Mouse (Mus musculus) liver, adult 2 months (tissue): ENCODE measurements around the gene Hhat. TPM values are rescaled to one million over a fixed set of nuclear protein-coding genes. Genes with fewer than 3 reads are reported as not detected.

Experiments used
- DNase-seq: peaks from one replicate; pipeline ENCODE4 v3.0.0-alpha.2; 2011; ENCODE audit warnings: low read depth, low spot score; ENCODE audit errors: extremely low read depth
- H3K27ac ChIP-seq: fragments of 200-500 bp; replicated peaks from 2 replicates; pipeline ENCODE4 v1.5.1; 2012; ENCODE audit warnings: low read depth, mild to moderate bottlenecking, control low read depth, inconsistent platforms, low read length; ENCODE audit not compliant: insufficient read depth
- H3K27me3 ChIP-seq: fragments of 200-500 bp; 2 replicates; pipeline ENCODE4 v1.6.1; 2012; ENCODE audit warnings: mild to moderate bottlenecking, moderate library complexity, low read length, inconsistent platforms; ENCODE audit not compliant: control insufficient read depth, insufficient read depth
- H3K36me3 ChIP-seq: fragments of 200-500 bp; 2 replicates; pipeline ENCODE4 v1.6.1; 2012; ENCODE audit warnings: low read length, inconsistent platforms; ENCODE audit not compliant: control insufficient read depth, insufficient read depth
- H3K4me1 ChIP-seq: fragments of 200-500 bp; 2 replicates; pipeline ENCODE4 v1.6.1; 2011; ENCODE audit warnings: low read length; ENCODE audit not compliant: control insufficient read depth, insufficient read depth
- H3K4me3 ChIP-seq: fragments of 200-500 bp; 2 replicates; pipeline ENCODE4 v1.5.1; 2011; ENCODE audit warnings: low read depth, mild to moderate bottlenecking, control low read depth, low read length, moderate library complexity; ENCODE audit not compliant: insufficient read depth
- H3K79me2 ChIP-seq: fragments of 200-500 bp; 2 replicates; pipeline ENCODE4 v1.6.1; 2012; ENCODE audit warnings: inconsistent platforms, mild to moderate bottlenecking, low read length, moderate library complexity; ENCODE audit not compliant: control insufficient read depth, insufficient read depth
- H3K9ac ChIP-seq: fragments of 200-500 bp; 2 replicates; pipeline ENCODE4 v1.6.1; 2012; ENCODE audit warnings: low read depth, mild to moderate bottlenecking, control low read depth, inconsistent platforms, low read length
- CTCF ChIP-seq: fragments of 200-500 bp; IDR thresholded peaks from 2 replicates; pipeline ENCODE4 v1.5.1; 2011; ENCODE audit warnings: low read depth, low read length, control low read depth
- POLR2A ChIP-seq: fragments of 200-500 bp; IDR thresholded peaks from 2 replicates; pipeline ENCODE4 v1.6.1; 2011; ENCODE audit warnings: low read length, control low read depth; ENCODE audit not compliant: insufficient read depth; ENCODE audit errors: extremely low read depth
- WGBS: fragments of 180-500 bp; shearing (Covaris S2); methylation state at CpG from one replicate; pipeline ENCODE4 v1.1.7; 2018; 5-methylcytosine and 5-hydroxymethylcytosine counted together
- polyA plus RNA-seq: library from polyadenylated mRNA; depleted of rRNA; stranded (reverse); fragments of >200 nt; gene quantifications from 2 replicates; pipeline ENCODE4 v1.2.3, GENCODE M21; 2012
- total RNA-seq: library from RNA; depleted of rRNA; stranded (reverse); fragments of >200 nt; gene quantifications from 2 replicates; pipeline ENCODE4 v1.2.3, GENCODE M21; 2014

The Hhat gene
- total and polyA plus RNA-seq, 2 experiments: 1.9 to 2.1 TPM

DNA sequence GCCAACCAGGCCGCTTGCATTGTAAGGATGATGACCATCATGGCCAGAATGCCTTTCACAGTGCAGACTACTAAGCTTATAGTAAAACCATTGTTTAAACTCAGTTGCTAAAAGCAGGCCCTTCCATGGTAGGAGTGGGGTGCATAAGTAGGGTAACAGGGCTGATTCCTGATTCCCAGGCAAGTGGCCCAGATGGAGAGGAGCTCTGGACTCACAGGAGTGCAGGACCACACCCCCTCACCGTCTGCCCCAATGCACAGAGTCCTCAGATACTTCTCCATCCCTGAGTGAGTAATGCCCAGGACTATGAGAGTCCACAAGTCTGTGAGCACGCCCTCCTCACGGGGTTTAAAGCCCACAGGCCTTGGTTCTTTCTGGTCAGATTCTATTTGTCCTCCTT, 175.6 kb downstream of the Hhat start:
- WGBS: 80% methylated on average over 4 of the region's 4 CpGs
- H3K9ac ChIP-seq: no peak overlapping the region
- no peaks in the 10 kb centered on the region for H3K4me1 ChIP-seq
- H3K4me3 ChIP-seq: no peak overlapping the region
- TF ChIP-seq CTCF: no peak
- no peak for TF ChIP-seq POLR2A
- no peak for DNase-seq
- no peak overlapping the region for H3K27ac ChIP-seq
- H3K36me3 ChIP-seq: no peaks in the 10 kb centered on the region
- no peaks in the 10 kb centered on the region for H3K79me2 ChIP-seq
- no peaks in the 10 kb centered on the region for H3K27me3 ChIP-seq

DNA sequence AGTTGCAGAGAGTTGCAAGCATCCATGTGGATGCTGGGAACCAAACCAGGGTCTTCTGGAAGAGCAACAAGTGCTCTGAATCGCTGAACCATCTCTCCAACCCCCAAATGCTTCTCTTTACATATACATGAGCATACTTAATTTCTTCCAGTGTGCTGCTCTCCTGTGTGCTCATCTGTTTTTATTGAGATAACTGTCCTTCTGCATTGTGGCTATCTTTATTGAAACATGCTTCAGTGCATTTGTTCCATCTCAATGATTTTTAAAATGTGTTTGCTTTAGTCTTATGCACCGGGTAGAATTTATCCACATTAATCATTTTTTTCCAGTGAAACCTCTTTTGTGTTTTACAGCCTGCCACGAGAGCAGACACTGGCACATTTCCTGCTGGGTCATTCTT, 177.5 kb downstream of the Hhat start:
- H3K4me1 ChIP-seq: no peaks in the 10 kb centered on the region
- H3K27me3 ChIP-seq: no peaks in the 10 kb centered on the region
- H3K36me3 ChIP-seq: no peaks in the 10 kb centered on the region
- no peak overlapping the region for H3K27ac ChIP-seq
- no peak overlapping the region for H3K4me3 ChIP-seq
- TF ChIP-seq POLR2A (no peak), CTCF (no peak)
- no peak for DNase-seq
- H3K79me2 ChIP-seq: no peaks in the 10 kb centered on the region
- H3K9ac ChIP-seq: no peak overlapping the region
- 81% methylated on average over 3 of the region's 3 CpGs for WGBS

DNA sequence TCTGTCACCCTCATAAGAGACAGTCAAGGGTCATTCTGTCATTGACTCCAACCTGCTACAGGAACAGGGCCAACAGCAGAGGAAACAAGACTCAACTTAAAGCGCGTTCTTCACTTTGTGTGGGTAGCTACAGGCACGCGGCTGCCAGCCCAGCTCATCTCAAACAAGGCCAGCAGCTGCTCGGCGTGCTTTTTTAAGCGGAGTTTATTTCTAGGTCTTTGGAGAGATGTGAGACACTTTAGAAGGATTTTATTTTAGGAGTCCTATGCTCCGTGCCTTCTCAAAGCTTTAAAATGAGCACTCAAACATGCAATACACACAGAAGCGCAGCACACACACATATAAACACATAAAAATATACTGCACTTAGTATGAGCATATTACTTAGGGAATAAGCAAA, 183.6 kb downstream of the Hhat start:
- Histone ChIP-seq H3K9ac (no peak overlapping the region), H3K4me1 (no peaks in the 10 kb centered on the region), H3K27ac (no peak overlapping the region), H3K27me3 (no peaks in the 10 kb centered on the region), H3K79me2 (no peaks in the 10 kb centered on the region), H3K36me3 (no peaks in the 10 kb centered on the region), H3K4me3 (no peak overlapping the region)
- 95% methylated on average over 9 of the region's 9 CpGs for WGBS
- no peak for DNase-seq
- TF ChIP-seq CTCF (no peak), POLR2A (no peak)

DNA sequence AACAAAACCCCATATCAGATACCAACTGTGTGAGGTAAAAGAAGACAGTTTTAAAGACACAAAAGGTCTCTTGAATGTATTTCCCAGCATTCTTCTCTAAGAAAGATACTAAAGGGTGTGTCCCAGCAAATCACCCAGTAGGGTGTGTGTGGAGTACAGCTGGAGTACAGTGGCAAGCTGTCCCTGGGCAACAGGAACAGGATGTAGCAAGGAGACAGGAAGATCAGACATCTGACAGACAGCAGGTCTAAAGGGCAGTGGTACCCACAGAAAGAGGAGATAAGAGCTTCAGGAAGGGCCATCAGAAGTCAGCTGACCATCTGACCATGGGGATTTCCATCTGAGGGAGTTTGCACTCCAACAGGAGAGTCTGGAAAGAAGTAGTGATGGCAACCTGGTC, 185.7 kb downstream of the Hhat start:
- no peak for TF ChIP-seq POLR2A
- no peak for TF ChIP-seq CTCF
- H3K9ac ChIP-seq: no peak overlapping the region
- no peaks in the 10 kb centered on the region for H3K36me3 ChIP-seq
- H3K79me2 ChIP-seq: no peaks in the 10 kb centered on the region
- no peak for DNase-seq
- no peak overlapping the region for H3K4me3 ChIP-seq
- H3K27me3 ChIP-seq: no peaks in the 10 kb centered on the region
- no peak overlapping the region for H3K27ac ChIP-seq
- H3K4me1 ChIP-seq: no peaks in the 10 kb centered on the region

DNA sequence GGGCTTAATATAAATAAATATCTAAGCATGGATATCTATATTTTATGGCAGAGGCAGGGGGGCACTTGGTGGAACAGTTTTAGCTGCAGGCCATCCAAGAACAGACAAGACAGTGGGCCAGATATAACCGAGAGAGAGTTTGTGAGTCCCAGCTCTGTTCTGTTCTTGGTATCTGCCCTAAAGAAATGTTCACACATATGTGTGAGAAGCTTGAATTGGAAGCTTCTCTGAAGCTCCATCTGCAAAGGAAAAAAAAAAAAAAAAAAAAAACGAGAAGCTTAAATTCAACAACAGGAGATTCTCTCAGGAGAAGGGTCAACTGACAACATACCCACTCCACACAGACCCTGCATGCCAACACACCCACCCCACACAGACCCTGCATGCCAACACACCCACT, 188.1 kb downstream of the Hhat start:
- DNase-seq: no peak
- Histone ChIP-seq H3K4me1 (no peaks in the 10 kb centered on the region), H3K27me3 (no peaks in the 10 kb centered on the region), H3K9ac (no peak overlapping the region), H3K4me3 (no peak overlapping the region), H3K36me3 (no peaks in the 10 kb centered on the region), H3K79me2 (no peaks in the 10 kb centered on the region), H3K27ac (no peak overlapping the region)
- TF ChIP-seq CTCF (no peak), POLR2A (no peak)
- 71% methylated on average over 2 of the region's 2 CpGs for WGBS

DNA sequence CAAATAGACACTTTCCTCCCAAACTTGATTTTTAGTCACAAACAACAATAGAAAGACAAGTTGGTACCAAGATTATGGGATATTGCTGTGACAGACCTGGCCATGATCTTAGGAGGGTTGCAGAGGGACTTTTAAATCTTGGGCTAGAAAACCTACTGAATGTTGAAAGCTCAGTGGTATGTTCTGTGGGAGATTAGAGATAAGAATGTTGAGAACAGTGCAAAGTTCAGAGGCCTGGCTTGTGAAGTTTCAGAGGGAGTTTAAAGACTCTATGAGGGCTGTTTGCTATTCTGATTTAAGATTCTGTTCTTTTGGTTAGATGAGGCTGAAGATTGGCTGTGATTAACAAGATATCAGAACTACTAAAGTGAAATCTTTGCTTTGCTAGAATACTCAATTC, 206.3 kb downstream of the Hhat start:
- Histone ChIP-seq H3K4me3 (no peak overlapping the region), H3K36me3 (no peaks in the 10 kb centered on the region), H3K79me2 (no peaks in the 10 kb centered on the region), H3K4me1 (peaks cover 2% of the 10 kb centered on the region), H3K9ac (no peak overlapping the region), H3K27ac (no peak overlapping the region), H3K27me3 (no peaks in the 10 kb centered on the region)
- TF ChIP-seq POLR2A (no peak), CTCF (no peak)
- DNase-seq: peak; percentile 65
